Mouse (Mus musculus) left cerebral cortex, adult 2 months (tissue): ENCODE results near the gene Tomm6. TPM values are rescaled to one million over a fixed set of nuclear protein-coding genes. Genes with fewer than 3 reads are reported as not detected.
A peak's percentile ranks its signal among the peaks of the same experiment; 100 is the strongest.
"Not testable (repeated sequence)": the region's sequence is repeated elsewhere in the genome, so short reads cannot be mapped to it uniquely, and the experiment has no call there.

ENCODE experiments used
- DNase-seq, 2 experiments: peaks; one replicate each; pipeline ENCODE4 v3.0.0; 2021 to 2022; ENCODE audit warnings: low spot score in 2 of 2, mixed read lengths in 1 of 2; ENCODE audit errors: extremely low spot score in 1 of 2
- H3K27ac ChIP-seq: fragments of 200-600 bp; 2 replicates; pipeline ENCODE4 v1.8.1; 2022
- H3K4me3 ChIP-seq: fragments of 200-600 bp; 2 replicates; pipeline ENCODE4 v1.8.1; 2022
- CTCF ChIP-seq: fragments of 200-600 bp; IDR thresholded peaks from 2 replicates; pipeline ENCODE4 v1.8.1; 2022; ENCODE audit warnings: antibody characterized with exemption, mild to moderate bottlenecking, moderate library complexity
- intact Hi-C: fragments of 180-260 bp; cut with DNase I; formaldehyde crosslinking; loops from one replicate; pipeline ENCODE4 v1.15.1; 2025
- total RNA-seq, 2 experiments: library from RNA; stranded (reverse); gene quantifications; 2 replicates each; pipeline ENCODE4 v1.2.3; 2021

Gene Tomm6
- total RNA-seq, 2 experiments from 2014 or later: 185 to 208 TPM

- intact Hi-C loops: loop anchor here (5.0 kb wide), 2 partner anchors 45 to 160 kb away; no protein-coding TSS in a partner anchor
- Histone ChIP-seq H3K4me3 (peak overlapping the region; percentile 57), H3K27ac (peak overlapping the region; percentile 78)
- no peak for DNase-seq
- no peak for TF ChIP-seq CTCF
Observed at GRCm38 (mm10) chr17:47671988-47672310, 16.2 kb downstream of the Tomm6 start.

DNA sequence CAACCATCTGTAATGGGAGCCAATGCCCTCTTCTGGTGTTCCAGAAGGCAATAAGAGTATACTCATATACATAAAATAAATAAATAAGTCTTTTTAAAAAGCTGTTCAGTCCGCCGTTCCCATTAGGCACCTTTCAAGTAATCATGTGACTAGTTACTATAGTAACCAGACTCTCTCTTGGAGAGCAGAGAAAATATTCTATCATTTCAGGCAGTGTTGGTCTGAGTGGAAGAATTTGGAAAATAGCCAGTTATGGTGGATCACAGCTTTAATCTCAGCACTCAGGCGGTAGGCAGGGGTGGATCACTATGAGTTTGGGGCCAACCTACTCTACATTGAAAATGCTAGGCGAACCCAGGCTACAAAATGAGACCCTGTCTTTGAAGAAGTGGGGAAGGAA is 19.0 kb downstream of the Tomm6 start:
- intact Hi-C loops: no loop called here
- DNase-seq: no peak
- Histone ChIP-seq H3K4me3 (no peak overlapping the region), H3K27ac (no peak overlapping the region)
- TF ChIP-seq CTCF: no peak

DNA sequence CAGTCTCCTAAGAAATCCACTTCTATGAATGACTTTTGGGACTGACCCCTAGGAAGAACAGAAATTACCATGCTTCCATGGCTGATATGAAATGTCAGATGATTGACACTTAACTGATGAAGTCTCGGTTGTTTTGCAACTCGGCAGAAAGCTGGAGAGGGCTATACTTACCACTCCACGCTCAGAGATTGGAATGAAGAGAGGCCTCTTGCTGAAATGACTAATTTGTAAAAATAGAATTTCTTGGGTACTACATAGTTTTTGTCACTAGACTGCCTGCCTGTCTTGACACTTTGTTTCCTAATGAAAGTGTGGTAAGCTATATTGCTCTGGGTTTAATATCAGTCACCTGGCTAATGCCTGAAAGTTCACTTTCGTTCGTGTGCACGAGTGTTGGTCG is 23.7 kb downstream of the Tomm6 start:
- no peak overlapping the region for H3K27ac ChIP-seq
- DNase-seq: no peak
- intact Hi-C loops: no loop called here
- H3K4me3 ChIP-seq: no peak overlapping the region
- no peak for TF ChIP-seq CTCF

DNA sequence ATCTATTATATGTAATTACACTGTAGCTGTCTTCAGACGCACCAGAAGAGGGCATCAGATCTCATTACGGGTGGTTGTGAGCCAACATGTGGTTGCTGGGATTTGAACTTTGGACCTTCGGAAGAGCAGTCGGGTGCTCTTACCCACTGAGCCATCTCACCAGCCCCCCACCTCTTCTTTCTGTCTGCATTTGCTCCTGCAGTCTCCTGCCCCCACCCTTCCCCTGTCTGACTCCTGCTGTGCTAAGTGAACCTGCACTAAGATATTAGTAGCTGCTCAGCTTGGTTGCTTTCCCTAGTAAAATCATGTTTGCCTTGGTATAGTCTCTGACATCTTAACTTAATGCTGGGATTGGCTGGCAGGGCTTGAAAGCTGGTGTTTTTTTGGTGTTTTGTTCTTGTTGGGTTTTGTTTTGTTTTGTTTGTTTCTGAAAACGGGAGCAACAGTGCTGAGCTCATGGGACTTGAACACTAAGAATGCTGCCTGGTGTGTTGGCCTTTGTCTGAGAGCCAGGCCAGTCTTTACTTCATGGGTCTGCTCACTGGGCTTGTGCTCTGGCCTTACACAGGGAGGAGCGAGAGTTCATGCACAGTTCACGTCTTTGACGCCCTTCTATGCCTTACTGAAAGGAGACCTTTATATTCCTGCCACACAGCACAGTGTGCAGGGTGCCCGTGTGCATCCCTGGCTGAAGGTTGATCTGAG is 25.0 kb downstream of the Tomm6 start:
- Histone ChIP-seq H3K4me3 (no peak overlapping the region), H3K27ac (no peak overlapping the region)
- intact Hi-C loops: no loop called here
- no peak for DNase-seq
- no peak for TF ChIP-seq CTCF

DNA sequence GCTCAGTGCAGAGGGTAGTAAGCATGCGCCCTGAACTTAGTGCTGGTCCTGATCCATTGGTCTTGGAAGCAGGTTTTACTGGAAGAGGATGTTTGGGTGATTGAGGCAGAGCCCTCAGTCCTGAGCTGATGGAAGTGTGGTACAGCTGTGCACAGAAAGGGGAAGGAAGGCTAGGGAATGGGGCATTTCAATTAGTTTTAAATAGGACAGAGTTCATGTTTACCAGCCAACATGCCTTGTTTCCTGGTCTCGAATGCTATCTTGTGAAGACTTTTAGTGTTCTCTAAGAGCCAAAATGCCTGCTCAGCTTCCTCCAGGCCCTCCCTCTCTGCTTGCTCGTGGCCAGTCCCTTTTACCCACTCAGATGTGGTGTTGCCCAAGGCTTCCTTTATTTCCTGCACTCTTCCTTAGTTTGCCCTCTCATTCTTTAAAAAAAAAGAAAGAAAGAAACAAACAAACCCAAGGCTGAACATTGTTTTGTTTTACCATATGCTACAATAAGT is 29.4 kb downstream of the Tomm6 start:
- Histone ChIP-seq H3K4me3 (no peak overlapping the region), H3K27ac (no peak overlapping the region)
- no peak for DNase-seq
- intact Hi-C loops: no loop called here
- no peak for TF ChIP-seq CTCF

GRCm38 (mm10) chr17:47657901-47658300 is 30.3 kb downstream of the Tomm6 start:
- TF ChIP-seq CTCF: no peak; the same call in 1 of the 2 replicates
- intact Hi-C loops: no loop called here
- no peak overlapping the region for H3K4me3 ChIP-seq
- H3K27ac ChIP-seq: no peak overlapping the region
- DNase-seq: no peak

- Histone ChIP-seq H3K4me3 (no peak overlapping the region), H3K27ac (no peak overlapping the region)
- TF ChIP-seq CTCF: no peak
- DNase-seq: no peak
- intact Hi-C loops: no loop called here
Observed at GRCm38 (mm10) chr17:47655697-47656096, 32.5 kb downstream of the Tomm6 start.

DNA sequence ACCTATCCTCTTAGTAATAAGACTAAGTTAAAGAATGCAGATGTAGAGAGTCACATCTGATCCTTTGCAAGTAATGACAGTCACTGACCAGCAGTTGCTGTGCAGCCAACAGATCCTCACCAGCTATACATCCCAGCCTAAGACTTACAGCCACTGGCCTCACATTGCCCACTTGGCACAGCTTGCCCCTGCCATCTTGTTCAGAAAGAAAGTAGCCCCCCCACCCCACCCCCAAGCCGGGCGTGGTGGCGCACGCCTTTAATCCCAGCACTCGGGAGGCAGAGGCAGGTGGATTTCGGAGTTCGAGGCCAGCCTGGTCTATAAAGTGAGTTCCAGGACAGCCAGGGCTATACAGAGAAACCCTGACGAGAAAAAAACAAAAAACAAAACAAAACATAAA is 33.8 kb downstream of the Tomm6 start:
- DNase-seq, H3K4me3 ChIP-seq, H3K27ac ChIP-seq, intact Hi-C loops: not testable (repeated sequence)

DNA sequence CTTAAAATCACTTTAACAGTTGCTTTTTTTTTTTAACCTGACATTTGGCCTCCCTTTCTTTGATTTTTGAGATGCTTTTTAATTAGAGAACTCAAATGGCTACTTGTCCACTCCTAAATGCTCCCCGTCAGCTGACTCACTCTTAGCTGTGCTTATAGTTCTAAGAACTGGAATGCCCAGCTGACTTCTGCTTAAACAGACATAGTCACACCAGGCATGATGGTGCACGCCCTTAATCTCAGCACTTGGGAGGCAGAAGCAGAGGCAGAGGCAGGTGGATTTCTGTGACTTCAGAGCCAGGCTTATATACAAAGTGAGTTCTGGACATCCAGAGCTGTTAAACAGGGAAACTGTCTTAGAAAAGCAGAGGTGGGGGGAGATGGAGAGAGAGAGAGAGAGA is 36.2 kb downstream of the Tomm6 start:
- no peak for TF ChIP-seq CTCF
- intact Hi-C loops: no loop called here
- DNase-seq: no peak
- H3K27ac ChIP-seq: no peak overlapping the region
- H3K4me3 ChIP-seq: no peak overlapping the region

- no peak for TF ChIP-seq CTCF
- no peak overlapping the region for H3K27ac ChIP-seq
- intact Hi-C loops: no loop called here
- H3K4me3 ChIP-seq: no peak overlapping the region
- no peak for DNase-seq
Observed at GRCm38 (mm10) chr17:47648966-47649365, 39.2 kb downstream of the Tomm6 start.

DNA sequence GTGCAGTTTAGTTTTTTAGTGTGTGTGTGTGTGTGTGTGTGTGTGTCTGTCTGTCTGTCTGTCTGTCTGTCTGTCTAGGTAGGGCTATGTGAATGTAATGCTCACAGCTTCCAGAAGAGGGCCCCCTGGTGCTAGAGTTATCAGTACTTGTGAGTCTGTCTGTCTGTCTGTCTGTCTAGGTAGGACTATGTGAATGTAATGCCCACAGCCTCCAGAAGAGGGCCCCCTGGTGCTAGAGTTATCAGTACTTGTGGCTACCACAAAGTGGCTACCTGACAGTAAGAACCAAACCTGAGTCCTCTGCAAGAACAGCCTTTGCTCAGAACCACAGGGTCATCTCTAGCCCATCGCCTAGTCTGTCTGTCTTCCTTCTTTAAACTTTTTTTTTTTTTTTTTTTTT is 41.5 kb downstream of the Tomm6 start:
- peak; percentile 24 to 27 for DNase-seq
- TF ChIP-seq CTCF: peak; percentile 52
- intact Hi-C loops: loop anchor here (2.0 kb wide), 1 partner anchor 28 kb away; no protein-coding TSS in a partner anchor
- Histone ChIP-seq H3K27ac (no peak overlapping the region), H3K4me3 (no peak overlapping the region)

DNA sequence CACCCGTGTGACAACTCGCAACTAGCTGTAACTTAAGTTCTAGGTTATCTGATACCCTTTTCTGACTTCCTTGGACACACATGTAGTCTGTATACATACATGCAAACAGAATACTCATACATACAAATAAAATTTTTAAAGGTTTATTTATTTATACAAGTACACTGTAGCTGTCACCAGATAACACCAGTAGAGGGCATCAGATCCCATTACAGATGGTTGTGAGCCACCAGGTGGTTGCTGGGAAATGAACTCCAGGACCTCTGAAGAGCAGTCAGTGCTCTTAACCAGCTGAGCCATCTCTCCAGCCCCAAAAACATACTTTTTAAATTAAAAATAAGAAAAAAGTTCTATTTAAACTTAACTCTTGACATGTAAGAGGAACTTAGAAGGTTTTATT is 45.2 kb downstream of the Tomm6 start:
- TF ChIP-seq CTCF: peak; percentile 44
- Histone ChIP-seq H3K4me3 (no peak overlapping the region), H3K27ac (no peak overlapping the region)
- intact Hi-C loops: no loop called here
- no peak for DNase-seq

Other genes starting within 250 kb of the Tomm6 start
- gene Taf8, start 186.1 kb downstream of the Tomm6 start, total RNA-seq: 10 to 100 TPM; 17.3 to 22.0 TPM
- 10 to 100 TPM; 38.2 to 38.4 TPM for gene Ccnd3, start 183.3 kb downstream of the Tomm6 start, total RNA-seq
- 10 to 100 TPM; 18.1 to 18.8 TPM for gene Bysl, start 76.9 kb downstream of the Tomm6 start, total RNA-seq
- 10 to 100 TPM; 29.3 to 33.3 TPM for gene Med20, start 76.8 kb downstream of the Tomm6 start, total RNA-seq
- gene Gm20517, start 76.8 kb downstream of the Tomm6 start, total RNA-seq: 1 to 10 TPM; 7.1 TPM
- gene Usp49, start 57.7 kb downstream of the Tomm6 start, total RNA-seq: 10 to 100 TPM in 1 of 2 experiments, 1 to 10 TPM in 1; 9.6 to 13.1 TPM
- gene Frs3, start 644 bp upstream of the Tomm6 start, total RNA-seq: 10 to 100 TPM; 27.5 to 31.0 TPM
- 1 to 10 TPM; 3.1 to 4.1 TPM for gene Gm21981, start 6.1 kb upstream of the Tomm6 start, total RNA-seq
- gene Prickle4, start 6.3 kb upstream of the Tomm6 start, total RNA-seq: 1 to 10 TPM; 5.2 to 6.5 TPM
- gene Pgc, start 38.5 kb upstream of the Tomm6 start, total RNA-seq: not detected
- gene Tfeb, start 48.6 kb upstream of the Tomm6 start, total RNA-seq: 10 to 100 TPM; 10.0 to 10.6 TPM
- under 1 TPM in 1 of 2 experiments, not detected in 1; 0.48 TPM for gene Mdfi, start 146.3 kb upstream of the Tomm6 start, total RNA-seq
- 10 to 100 TPM; 43.1 to 50.6 TPM for gene Foxp4, start 236.3 kb upstream of the Tomm6 start, total RNA-seq